Comparison of ENCODE assay signal across 8 mouse cellular contexts in genomic region chr16:59472546-59472945, GRCm38 (mm10). TPM values are rescaled to one million over a fixed set of nuclear protein-coding genes. Genes with fewer than 3 reads are reported as not detected.
A peak's percentile ranks its signal among the peaks of the same experiment; 100 is the strongest.
DNase-seq lines count a peak whose midpoint lies in the region; ATAC-seq and TF ChIP-seq lines count a peak whose summit lies in the region.

No protein-coding gene starts in this region.

- TF ChIP-seq EP300 in lung, postnatal 0 days (IDR thresholded peaks at IDR 0.05) = no peak

- H3K4me3 ChIP-seq in lung, postnatal 0 days (ENCODE audit: low read depth, low read length) = peak overlapping the region; percentile 80
- H3K4me3 ChIP-seq in embryonic facial prominence, embryonic 13.5 days = peak overlapping the region; percentile 73
- peak overlapping the region; percentile 72 for H3K4me3 ChIP-seq in limb, embryonic 12.5 days (replicated peaks)
- H3K4me3 ChIP-seq in stomach, embryonic 15.5 days (replicated peaks) = peak overlapping the region; percentile 78

- 38% methylated on average over 6 of the region's 6 CpGs for WGBS in lung, postnatal 0 days
- WGBS in embryonic facial prominence, embryonic 13.5 days = 55% methylated on average over 6 of the region's 6 CpGs
- 54% methylated on average over 6 of the region's 6 CpGs for WGBS in limb, embryonic 12.5 days
- WGBS in stomach, embryonic 15.5 days = 37% methylated on average over 6 of the region's 6 CpGs

- no peak for ATAC-seq in lung, postnatal 0 days
- ATAC-seq in embryonic facial prominence, embryonic 13.5 days (ENCODE audit: insufficient number of reproducible peaks, insufficient read depth, low FRiP score, low TSS enrichment, low read depth) = no peak
- ATAC-seq in limb, embryonic 12.5 days (ENCODE audit: insufficient number of reproducible peaks, insufficient read depth, low FRiP score, low TSS enrichment, low read depth) = no peak
- ATAC-seq in stomach, embryonic 15.5 days (ENCODE audit: insufficient read depth, low FRiP score, low read depth) = no peak

- H3K4me1 ChIP-seq in lung, postnatal 0 days (ENCODE audit: insufficient read depth, low read depth, low read length) = no peaks in the 10 kb centered on the region
- peaks cover 7% of the 10 kb centered on the region for H3K4me1 ChIP-seq in embryonic facial prominence, embryonic 13.5 days
- peaks cover 11% of the 10 kb centered on the region for H3K4me1 ChIP-seq in limb, embryonic 12.5 days (replicated peaks)
- no peaks in the 10 kb centered on the region for H3K4me1 ChIP-seq in stomach, embryonic 15.5 days

- no peaks in the 10 kb centered on the region for H3K36me3 ChIP-seq in lung, postnatal 0 days (ENCODE audit: insufficient read depth, low read length)
- H3K36me3 ChIP-seq in embryonic facial prominence, embryonic 13.5 days = peaks cover 9% of the 10 kb centered on the region; the same call in 1 of the 2 replicates
- H3K36me3 ChIP-seq in limb, embryonic 12.5 days = peaks cover 18% of the 10 kb centered on the region
- H3K36me3 ChIP-seq in stomach, embryonic 15.5 days = no peaks in the 10 kb centered on the region

- TF ChIP-seq CTCF in lung, postnatal 0 days (IDR thresholded peaks at IDR 0.05) = no peak

- no peak overlapping the region for H3K9ac ChIP-seq in lung, postnatal 0 days (replicated peaks; ENCODE audit: low read depth)
- H3K9ac ChIP-seq in embryonic facial prominence, embryonic 13.5 days = peak overlapping the region; percentile 80; the same call in 1 of the 2 replicates
- H3K9ac ChIP-seq in limb, embryonic 12.5 days (replicated peaks) = peak overlapping the region; percentile 63; the same call in 1 of the 2 replicates
- H3K9ac ChIP-seq in stomach, embryonic 15.5 days = no peak overlapping the region

- no peak overlapping the region for H3K27ac ChIP-seq in lung, postnatal 0 days (ENCODE audit: low read length)
- no peak overlapping the region for H3K27ac ChIP-seq in embryonic facial prominence, embryonic 13.5 days
- H3K27ac ChIP-seq in limb, embryonic 12.5 days = no peak overlapping the region
- no peak overlapping the region for H3K27ac ChIP-seq in stomach, embryonic 15.5 days

- no peak for DNase-seq in lung, postnatal 0 days (ENCODE audit: low spot score)
- DNase-seq in lung, postnatal 25 days (ENCODE audit: low spot score) = no peak
- DNase-seq in layer of hippocampus, adult 18-20 months (ENCODE audit: low spot score in 2 of 2) = no peak
- no peak for DNase-seq in spleen, postnatal 36 days (ENCODE audit: low spot score in 2 of 2)
- DNase-seq in MN1 (ENCODE audit: low spot score) = no peak

- no peaks in the 10 kb centered on the region for H3K9me3 ChIP-seq in lung, postnatal 0 days (ENCODE audit: low read length)
- no peaks in the 10 kb centered on the region for H3K9me3 ChIP-seq in embryonic facial prominence, embryonic 13.5 days
- no peaks in the 10 kb centered on the region for H3K9me3 ChIP-seq in limb, embryonic 12.5 days
- no peaks in the 10 kb centered on the region for H3K9me3 ChIP-seq in stomach, embryonic 15.5 days

- H3K4me2 ChIP-seq in lung, postnatal 0 days (replicated peaks; ENCODE audit: low read depth, low read length) = peak overlapping the region; percentile 74
- H3K4me2 ChIP-seq in embryonic facial prominence, embryonic 13.5 days = peak overlapping the region; percentile 64
- H3K4me2 ChIP-seq in limb, embryonic 12.5 days = peak overlapping the region; percentile 59
- H3K4me2 ChIP-seq in stomach, embryonic 15.5 days = peak overlapping the region; percentile 72

- H3K27me3 ChIP-seq in lung, postnatal 0 days (replicated peaks; ENCODE audit: insufficient read depth, low read length) = no peaks in the 10 kb centered on the region
- no peaks in the 10 kb centered on the region for H3K27me3 ChIP-seq in embryonic facial prominence, embryonic 13.5 days
- no peaks in the 10 kb centered on the region for H3K27me3 ChIP-seq in limb, embryonic 12.5 days
- H3K27me3 ChIP-seq in stomach, embryonic 15.5 days (replicated peaks) = no peaks in the 10 kb centered on the region

RNA-seq across cellular contexts. Expression of gene Riox2, which starts 1.0 kb away (rescaled TPM):
- 11.0 and 13.0 TPM in 2 replicates for polyA plus RNA-seq in lung, postnatal 0 days (2015; fragmentation: Nextera tagmentation; extraction: Ambion mirVana)
- 35.5 and 35.6 TPM in 2 replicates for polyA plus RNA-seq in embryonic facial prominence, embryonic 13.5 days (2015; fragmentation: Nextera tagmentation; extraction: Ambion mirVana)
- polyA plus RNA-seq in limb, embryonic 12.5 days (2016; fragmentation: Nextera tagmentation; extraction: Ambion mirVana) = 29.8 and 32.9 TPM in 2 replicates
- 36.6 and 37.0 TPM in 2 replicates for polyA plus RNA-seq in stomach, embryonic 15.5 days (2015; fragmentation: Nextera tagmentation; extraction: Ambion mirVana)
- total RNA-seq in layer of hippocampus, adult 18-20 months (2021) = 10 to 100 TPM; 14.2 to 14.3 TPM

Comparison
In these comparisons a context has a peak if more than half of its experiments do, and no peak if none do; other contexts are left out.
1. H3K9ac ChIP-seq: peak in embryonic facial prominence, embryonic 13.5 days (single experiment) and limb, embryonic 12.5 days (single experiment); none in lung, postnatal 0 days (single experiment) and stomach, embryonic 15.5 days (single experiment).
2. Peak in every context shown above with its lines, with median percentiles within 50 percentile points of each other: H3K4me2 ChIP-seq and H3K4me3 ChIP-seq.